Mouse (Mus musculus) adrenal gland, adult 8-10 months (tissue): ENCODE measurements around the gene Cand1. TPM values are rescaled to one million over a fixed set of nuclear protein-coding genes. Genes with fewer than 3 reads are reported as not detected.

Experiments
- DNase-seq: peaks from one replicate; pipeline ENCODE4 v3.0.0; 2022
- total RNA-seq, 4 experiments: library from RNA; stranded (reverse); gene quantifications; 2 replicates each; pipeline ENCODE4 v1.2.4; 2022

Cand1 gene
- total RNA-seq = 100 to 1,000 TPM; 104 to 119 (median 110) TPM

DNA sequence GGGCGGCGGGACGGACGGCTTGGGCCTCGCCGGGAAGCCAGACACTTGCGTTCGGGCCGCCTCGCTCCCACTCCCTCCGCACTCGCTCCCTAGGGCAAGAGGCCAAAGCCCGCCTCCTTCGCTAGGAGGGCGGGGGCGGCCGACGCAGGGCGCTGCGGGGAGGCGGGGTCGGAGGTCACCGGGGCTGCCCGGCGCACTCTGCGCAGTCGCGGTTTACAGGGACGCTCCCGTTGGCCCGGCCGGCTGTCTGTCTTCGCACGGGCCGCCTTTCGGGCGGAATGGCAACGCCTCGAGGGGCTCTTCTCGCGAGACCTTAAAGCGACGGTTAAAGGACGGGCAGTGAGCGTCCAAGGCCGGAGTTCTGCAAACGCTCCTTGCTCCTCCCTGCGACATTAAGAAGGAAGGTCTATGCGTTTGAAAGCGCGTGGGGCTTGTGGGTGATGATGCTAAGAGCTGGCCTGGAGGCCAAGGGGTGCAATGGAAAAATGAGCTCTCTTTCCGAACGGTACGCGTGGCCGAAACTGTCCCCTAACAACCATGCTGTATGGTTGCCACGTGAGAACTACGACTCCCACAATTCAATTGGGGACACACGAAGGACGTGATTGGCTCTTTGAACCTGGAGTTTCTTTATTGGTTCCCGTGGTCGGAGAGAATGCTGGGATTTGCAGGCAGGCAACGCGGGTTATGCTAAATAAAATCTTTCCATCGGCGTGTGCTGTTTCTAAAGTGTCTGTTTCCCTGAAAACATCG, at the start of gene Cand1:
Cand1 (minus strand) TSS at position 87 of the 753 bp plus-strand sequence.
- DNase-seq = peak; percentile 99

DNA sequence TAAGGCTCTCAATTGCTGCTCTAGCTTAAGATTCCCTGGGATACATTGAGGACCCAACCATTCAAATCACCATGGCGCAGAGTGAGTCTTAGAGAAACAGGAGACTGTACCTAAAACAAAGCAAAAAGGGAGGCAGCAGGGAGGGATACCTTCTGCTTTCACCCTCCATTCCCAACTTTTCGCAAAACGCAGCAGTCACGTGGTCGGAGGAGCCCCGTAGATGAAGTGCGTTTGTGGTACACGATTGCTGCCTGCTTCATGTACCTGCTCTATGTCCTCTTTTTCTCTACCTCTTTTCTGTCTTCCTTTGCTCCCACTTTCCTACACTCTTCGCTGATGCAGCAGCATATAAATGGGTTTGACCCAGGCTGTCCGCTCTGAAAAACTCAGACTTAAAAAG, 39.0 kb upstream of the Cand1 start:
- no peak for DNase-seq

DNA sequence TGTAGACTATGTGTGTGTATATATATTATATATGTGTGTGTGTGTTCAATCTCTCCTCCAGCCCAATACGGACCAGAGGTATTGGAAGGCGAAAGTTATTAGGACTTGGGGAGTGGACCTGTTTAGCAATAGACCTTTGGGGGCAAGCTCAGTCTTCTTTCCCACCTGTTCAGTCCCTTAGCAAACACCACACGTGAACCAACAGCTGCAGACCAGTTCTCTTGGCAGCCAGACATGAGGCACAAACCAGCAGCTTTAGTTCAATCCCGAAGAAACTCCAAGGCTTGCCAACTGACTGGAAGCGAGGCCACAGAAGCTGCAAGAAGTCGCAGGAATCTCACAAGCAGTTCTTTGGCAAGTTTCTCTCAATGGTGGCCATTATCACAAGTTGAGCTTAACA, 34.5 kb upstream of the Cand1 start:
- no peak for DNase-seq

- DNase-seq = no peak
These were observed 32.7 kb upstream of the Cand1 start for GRCm38 (mm10) chr10:119272536-119272935.

GRCm38 (mm10) chr10:119272005-119272404, 32.1 kb upstream of the Cand1 start:
- DNase-seq = no peak

GRCm38 (mm10) chr10:119271101-119271500, 31.2 kb upstream of the Cand1 start:
- DNase-seq = no peak

- DNase-seq = no peak
These were observed 30.6 kb upstream of the Cand1 start for GRCm38 (mm10) chr10:119270384-119270985.

GRCm38 (mm10) chr10:119264761-119265160, 24.9 kb upstream of the Cand1 start:
- DNase-seq = no peak

GRCm38 (mm10) chr10:119262821-119263220, 23.0 kb upstream of the Cand1 start:
- DNase-seq = no peak

DNA sequence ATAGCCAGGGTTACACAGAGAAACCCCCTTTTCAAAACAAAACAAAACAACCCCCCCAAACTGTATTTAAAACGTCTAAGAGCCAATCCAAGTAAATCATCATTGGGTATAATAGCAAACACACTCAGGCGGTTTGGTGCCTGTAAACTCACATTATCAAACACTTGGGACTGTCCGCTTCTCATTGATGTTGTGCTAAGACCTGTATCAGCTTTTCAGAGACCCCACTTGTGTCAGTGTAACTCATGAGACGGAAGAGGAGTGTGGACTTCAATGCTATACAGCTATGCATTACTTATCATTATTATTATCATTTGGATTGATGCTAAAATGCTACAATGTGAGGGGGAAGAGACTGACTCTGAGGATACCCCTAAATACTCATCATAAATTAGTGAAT, 18.0 kb upstream of the Cand1 start:
- DNase-seq = no peak

- no peak for DNase-seq
These were observed 4.3 kb upstream of the Cand1 start for GRCm38 (mm10) chr10:119244146-119244545.

DNA sequence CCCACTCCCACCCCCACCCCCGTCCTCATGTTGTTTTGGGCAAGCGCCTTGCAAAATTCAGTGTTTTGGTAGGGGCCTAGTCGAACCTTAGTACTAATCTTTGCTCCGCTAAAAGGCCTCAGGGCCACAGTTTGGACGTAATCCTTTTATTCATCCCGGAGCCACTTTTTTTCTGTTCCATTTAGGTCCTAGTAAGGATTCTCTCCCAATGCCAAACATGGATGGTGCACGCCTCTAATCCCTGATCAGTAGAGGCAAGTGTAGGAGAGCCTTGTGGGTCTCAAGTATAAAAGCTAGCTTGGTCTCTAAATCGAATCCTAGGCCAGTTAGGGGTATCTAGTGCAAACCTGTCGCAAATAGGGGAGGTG, 851 bp upstream of the Cand1 start:
- no peak for DNase-seq

- no peak for DNase-seq
These were observed 254 bp downstream of the Cand1 start for GRCm38 (mm10) chr10:119239633-119239968.

GRCm38 (mm10) chr10:119238985-119239631, 747 bp downstream of the Cand1 start:
- DNase-seq = peak; percentile 18

DNA sequence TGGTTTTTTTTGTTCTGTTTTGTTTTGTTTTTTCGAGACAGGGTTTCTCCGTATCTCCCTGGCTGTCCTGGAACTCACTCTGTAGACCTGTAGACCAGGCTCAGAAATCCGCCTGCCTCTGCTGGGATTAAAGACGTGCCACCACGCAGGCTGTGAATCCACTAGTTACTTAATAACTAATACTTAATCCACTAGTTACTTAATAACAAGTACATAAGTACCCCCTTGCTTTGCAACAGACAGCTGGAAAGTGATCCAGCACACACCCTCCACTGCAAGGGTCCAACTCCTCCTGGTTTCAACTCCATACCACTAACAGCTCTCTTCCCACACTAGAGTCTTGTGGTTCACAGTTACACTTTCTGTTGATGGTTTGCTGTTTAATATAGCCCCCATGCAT, 8.3 kb downstream of the Cand1 start:
- DNase-seq = no peak

- DNase-seq = no peak
These were observed 9.2 kb downstream of the Cand1 start for GRCm38 (mm10) chr10:119230703-119231102.

DNA sequence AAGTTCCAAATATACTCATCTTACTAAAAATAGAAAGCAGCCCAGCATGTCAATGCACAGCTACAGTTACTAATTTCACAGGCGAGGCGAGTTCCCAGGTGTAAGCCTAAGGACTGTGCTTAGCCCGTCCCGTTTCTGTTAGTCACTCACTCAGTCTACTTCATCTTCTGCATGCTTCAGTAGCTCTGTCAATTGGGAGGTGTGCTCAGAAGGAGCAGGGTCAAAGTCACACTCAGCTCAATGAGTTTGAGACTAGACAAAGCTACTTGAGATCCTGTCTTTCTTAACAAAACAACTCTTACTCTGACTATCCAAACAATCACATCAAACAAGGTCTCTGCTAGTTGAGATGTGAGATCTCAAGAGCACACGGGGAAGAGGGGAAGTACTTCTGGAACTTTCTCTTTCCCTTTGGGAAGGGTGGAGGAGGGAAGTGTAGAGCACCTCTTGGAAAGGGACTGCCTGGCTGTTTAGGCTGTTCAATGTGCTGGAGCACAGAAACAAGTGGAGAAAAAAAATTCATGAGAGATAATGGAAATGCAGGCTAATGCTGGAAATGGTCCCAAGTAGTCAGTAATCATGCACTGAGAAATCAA, 9.7 kb downstream of the Cand1 start:
- no peak for DNase-seq

- DNase-seq = no peak
These were observed 16.2 kb downstream of the Cand1 start for GRCm38 (mm10) chr10:119223686-119224085.

DNA sequence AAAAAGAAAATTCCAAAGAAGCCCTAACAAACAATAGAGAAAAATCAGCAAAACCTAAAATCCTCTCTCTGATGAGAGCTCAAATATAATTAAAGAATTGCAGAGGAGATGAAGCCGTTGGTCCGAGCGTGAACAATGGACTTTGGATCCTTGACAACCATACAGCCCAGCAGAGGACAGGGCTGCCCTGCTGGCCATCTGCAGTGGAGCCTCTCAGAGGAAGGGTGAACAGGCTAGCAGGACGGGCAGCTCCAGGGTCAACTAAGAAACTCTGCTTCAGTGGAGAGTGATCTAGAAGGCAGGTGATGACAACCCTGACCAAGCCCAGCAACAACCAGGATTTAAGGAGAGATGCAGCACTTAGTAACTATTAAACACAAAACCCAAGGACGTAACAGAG, 18.2 kb downstream of the Cand1 start:
- no peak for DNase-seq

- DNase-seq = no peak
These were observed 20.4 kb downstream of the Cand1 start for GRCm38 (mm10) chr10:119219415-119219814.

DNA sequence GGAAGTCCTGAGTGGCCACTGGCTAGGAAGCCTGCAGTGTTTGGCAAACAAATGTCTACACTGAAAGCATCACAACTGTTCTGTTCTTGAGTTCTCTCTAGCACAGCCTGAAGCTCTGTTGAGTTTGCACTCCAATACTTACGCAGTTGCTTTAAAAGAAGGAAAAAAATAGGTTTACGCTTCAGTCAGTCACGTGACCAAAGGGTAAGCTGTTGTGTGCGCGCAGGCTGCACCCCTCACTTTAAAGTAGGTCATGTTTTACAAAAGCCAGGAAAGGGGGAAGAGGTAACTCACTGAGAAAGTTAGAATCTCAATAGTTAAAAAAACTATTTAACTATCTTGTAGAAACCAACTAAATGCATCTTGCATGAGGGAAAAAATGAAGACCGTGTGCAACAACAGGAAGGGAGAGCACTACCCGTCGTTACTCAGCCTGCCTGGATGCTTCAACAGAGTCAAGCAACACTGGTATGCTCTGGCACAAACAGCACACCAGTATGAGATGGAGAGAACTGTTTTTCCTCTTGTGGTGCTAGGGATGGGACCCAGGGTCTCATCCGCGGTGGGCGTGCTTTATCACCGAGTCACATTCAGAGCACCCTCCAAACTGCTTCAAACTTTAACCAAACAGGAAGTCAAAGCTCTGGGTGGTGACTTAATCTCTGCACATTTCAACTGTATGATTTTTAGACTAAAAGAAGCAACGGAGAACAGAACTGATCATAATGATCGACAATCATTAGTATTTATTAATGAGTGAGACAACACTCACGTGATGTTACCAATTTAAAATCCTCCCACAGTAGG, 21.4 kb downstream of the Cand1 start:
- DNase-seq = no peak

GRCm38 (mm10) chr10:119212443-119212842, 27.4 kb downstream of the Cand1 start:
- no peak for DNase-seq

DNA sequence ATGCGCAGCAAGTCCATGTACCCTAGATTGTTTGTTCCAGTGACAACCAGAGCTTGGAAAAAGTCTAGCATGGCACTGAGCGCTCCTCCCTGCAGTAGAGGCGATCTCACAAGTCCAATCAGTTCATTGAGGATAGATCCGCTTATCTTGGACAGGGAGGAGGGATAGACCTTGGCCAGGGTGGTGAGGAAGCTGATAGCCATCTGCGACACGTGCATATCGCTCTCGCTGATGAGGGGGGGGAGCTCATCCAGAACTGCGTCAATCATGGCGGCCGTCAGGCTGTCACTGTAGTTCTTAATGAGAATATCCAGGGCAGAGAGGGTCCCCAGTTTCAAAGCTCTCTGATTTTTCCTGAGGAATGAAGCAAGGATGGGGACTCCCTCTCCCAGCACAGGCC, 28.6 kb downstream of the Cand1 start:
- DNase-seq = no peak
